Mouse (Mus musculus): ENCODE measurements around the gene Klk11.

Gene Klk11

GRCm38 (mm10) chr7:43774364-43774763 lies at the start of gene Klk11:
Klk11 (plus strand) TSS chr7:43774604.
- DNase-seq (ENCODE audit: low spot score): no peak

- peak; percentile 6 for DNase-seq (ENCODE audit: low spot score)
These were observed 26.6 kb upstream of the Klk11 start for GRCm38 (mm10) chr7:43747788-43748187.

DNA sequence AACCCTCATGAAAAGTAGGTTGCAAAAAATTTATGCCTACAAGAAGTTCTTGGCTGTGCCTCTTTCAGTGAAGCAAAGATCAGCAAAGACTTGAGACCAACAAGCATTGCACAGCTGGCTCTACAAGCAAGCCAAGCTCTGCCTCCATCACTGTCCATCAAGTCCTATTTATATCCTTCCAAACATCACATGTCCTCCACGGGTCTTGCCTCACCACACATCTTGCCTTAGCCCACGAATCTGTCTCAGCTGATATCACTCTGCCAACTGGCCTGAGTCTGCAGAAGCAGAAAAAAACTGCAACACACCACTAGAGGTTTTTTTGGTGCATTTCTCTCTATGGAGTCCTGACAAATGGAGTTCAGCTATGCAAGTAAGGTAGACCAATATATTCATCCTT lies 21.6 kb upstream of the Klk11 start:
- no peak for DNase-seq (ENCODE audit: low spot score)

- DNase-seq (ENCODE audit: low spot score): no peak
These were observed 7.9 kb upstream of the Klk11 start for GRCm38 (mm10) chr7:43766484-43766883.

- DNase-seq (ENCODE audit: low spot score): no peak
These were observed 5.8 kb upstream of the Klk11 start, which contains the start of gene Klk12 for GRCm38 (mm10) chr7:43768597-43768996. Klk12 (plus strand) TSS chr7:43768897.

GRCm38 (mm10) chr7:43769636-43770035 lies 4.8 kb upstream of the Klk11 start:
- DNase-seq (ENCODE audit: low spot score): no peak

DNA sequence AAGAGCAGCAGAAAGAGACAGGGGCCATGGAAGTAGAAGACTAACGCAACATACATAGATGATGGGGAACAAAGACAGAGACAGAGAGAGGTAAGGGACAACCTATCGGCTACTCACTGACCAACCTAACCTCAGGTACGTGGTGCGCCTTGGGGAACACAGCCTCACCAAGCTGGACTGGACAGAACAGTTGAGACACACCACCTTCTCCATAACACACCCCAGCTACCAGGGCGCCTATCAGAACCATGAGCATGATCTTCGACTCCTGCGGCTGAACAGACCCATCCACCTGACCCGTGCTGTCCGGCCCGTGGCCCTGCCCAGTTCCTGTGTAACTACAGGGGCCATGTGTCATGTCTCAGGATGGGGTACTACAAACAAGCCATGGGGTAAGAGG lies 3.7 kb upstream of the Klk11 start:
- no peak for DNase-seq (ENCODE audit: low spot score)

GRCm38 (mm10) chr7:43771916-43772315 lies 2.5 kb upstream of the Klk11 start:
- DNase-seq (ENCODE audit: low spot score): no peak

DNA sequence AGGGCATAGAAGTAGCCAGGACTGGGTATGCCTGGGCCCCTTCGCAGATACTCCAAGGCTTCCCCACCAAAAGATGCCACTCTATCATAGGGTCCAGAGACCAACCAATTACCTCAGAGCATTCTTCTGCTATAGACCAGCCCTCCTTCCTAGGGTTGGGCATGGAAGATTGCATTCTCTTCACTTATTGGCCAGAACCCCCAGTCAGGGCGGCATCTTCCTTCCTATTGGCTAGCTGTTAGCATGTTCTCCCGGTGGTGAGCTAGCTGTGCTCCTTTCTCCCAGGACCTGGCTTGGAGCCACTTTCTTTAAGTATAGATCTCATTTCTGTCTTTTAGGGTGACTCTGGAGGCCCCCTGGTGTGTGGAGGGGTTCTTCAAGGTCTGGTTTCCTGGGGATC lies 1.5 kb upstream of the Klk11 start:
- DNase-seq (ENCODE audit: low spot score): no peak

GRCm38 (mm10) chr7:43774802-43775201 lies 398 bp downstream of the Klk11 start:
- DNase-seq (ENCODE audit: low spot score): no peak

- DNase-seq (ENCODE audit: low spot score): no peak
These were observed 1.1 kb downstream of the Klk11 start for GRCm38 (mm10) chr7:43775311-43776057.

- DNase-seq (ENCODE audit: low spot score): no peak
These were observed 2.1 kb downstream of the Klk11 start for GRCm38 (mm10) chr7:43776506-43776905.

DNA sequence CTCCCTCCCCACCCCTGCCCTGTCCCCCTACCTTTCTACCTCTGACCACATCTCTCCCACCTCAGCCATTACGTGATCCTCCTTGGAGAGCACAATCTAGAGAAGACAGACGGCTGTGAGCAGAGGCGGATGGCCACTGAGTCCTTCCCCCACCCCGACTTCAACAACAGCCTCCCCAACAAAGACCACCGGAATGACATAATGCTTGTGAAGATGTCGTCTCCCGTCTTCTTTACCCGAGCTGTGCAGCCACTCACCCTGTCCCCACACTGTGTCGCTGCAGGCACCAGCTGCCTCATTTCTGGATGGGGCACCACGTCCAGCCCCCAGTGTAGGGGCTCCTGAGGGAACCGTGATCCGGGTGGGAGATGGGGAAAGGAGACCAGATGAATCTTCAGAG lies 3.0 kb downstream of the Klk11 start:
- DNase-seq (ENCODE audit: low spot score): no peak

GRCm38 (mm10) chr7:43778176-43778970 lies 4.0 kb downstream of the Klk11 start:
- peak; percentile 2 for DNase-seq (ENCODE audit: low spot score)

GRCm38 (mm10) chr7:43780241-43780640 lies 5.8 kb downstream of the Klk11 start:
- no peak for DNase-seq (ENCODE audit: low spot score)

DNA sequence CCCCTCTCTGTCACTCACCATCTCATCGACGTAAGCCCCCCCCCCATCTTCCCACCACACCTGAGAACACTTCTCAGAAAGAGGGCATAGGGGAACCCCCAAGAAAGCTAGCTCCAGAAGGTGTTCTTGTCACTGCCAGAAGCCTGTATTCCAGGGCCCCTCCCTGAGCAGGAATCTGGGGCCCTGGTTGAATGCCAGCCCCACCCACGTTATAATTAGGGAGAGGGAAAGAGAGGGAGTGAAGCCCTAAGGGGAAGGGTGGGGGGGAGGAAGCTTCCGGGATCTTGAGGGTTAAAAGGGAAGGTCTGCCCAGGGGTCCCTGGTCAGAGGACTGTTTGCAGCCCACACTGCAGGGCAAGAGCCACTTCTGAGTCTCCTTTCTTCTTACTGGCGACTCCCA lies 6.3 kb downstream of the Klk11 start, which contains the start of gene Klk10:
Klk10 (plus strand) TSS at position 290 of the 400 bp plus-strand sequence.
- no peak for DNase-seq (ENCODE audit: low spot score)

- DNase-seq (ENCODE audit: low spot score): no peak
These were observed 7.1 kb downstream of the Klk11 start for GRCm38 (mm10) chr7:43781541-43781940.

DNA sequence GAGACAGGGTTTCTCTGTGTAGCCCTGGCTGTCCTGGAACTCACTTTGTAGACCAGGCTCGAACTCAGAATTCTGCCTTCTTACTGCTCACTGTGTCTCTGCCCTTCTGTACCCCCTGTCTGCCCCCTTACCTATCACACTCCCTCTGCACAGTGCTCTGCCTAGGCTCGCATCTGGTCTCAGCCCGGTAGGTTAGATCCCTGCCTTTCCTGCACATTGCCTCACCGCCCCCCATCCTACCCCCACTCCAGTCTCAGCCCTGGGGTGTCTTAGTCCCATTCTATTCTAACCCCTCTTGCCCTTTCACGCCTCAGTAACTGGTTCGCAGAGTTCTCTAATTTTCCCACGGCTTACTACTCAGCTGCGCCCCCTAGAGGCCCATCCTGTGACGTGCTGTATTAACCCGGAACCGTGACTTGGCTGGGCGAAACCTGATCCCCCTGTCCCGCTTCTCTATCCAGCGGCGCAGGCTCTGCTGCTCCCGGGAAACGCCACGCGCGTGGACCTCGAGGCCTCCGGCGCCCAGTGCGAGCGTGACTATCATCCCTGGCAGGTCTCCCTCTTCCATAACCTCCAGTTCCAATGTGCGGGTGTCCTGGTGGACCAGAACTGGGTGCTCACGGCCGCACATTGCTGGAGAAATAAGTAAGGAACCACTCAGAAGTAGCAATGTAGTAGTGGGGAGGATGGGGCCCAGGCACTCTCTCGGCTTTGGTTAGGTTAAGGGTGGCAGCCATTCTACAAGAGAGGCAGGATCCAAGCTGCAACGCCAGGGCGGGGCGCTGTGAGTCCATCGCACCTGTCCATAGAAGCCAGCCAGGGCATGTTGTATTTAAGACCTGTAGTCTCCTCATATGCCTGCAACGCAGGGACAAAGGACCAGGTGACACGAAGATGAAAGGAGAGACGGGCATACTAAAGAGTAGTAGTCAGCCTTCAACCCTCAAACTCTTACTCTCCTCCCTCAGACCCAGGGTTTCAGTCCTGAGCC lies 8.2 kb downstream of the Klk11 start:
- DNase-seq (ENCODE audit: low spot score): peak; percentile 87

GRCm38 (mm10) chr7:43785286-43785685 lies 10.9 kb downstream of the Klk11 start:
- peak; percentile 38 for DNase-seq (ENCODE audit: low spot score)

DNA sequence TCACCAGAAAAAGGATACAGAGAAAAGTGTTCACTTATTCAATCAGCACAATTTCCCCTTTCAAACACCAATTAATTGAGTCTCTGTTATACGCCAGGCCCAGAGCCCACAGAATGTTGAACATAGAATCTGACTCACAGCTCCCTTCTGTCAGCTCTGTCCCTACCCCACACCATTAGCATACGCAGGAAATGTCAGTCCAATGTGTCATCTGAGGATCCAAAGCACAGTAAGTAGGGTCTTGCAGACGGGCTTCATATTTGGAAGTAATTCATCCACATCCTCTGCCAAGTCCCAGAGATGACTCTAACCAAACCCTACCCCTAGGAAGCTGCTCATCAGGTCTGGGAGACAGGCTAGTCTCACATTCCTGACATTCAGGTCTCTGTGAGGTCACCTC lies 13.7 kb downstream of the Klk11 start:
- DNase-seq (ENCODE audit: low spot score): no peak

DNA sequence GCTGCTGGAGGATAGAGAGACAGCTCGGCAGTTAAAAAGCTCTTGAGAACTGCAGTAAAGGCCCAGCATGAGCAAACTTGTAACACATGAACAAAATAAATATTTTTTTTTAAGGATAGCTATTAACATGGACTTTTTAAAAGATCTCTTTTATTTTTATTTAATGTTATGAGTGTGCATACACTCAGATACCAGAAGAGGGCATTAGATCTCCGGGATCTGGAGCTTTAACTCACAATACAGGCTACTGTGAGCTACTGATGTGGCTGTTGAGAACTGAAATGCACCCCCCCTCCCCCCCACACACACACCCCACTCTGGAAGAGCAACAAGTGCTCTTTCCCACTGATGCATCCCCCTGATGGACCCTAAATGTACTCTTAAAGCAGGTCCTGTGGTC lies 14.9 kb downstream of the Klk11 start:
- no peak for DNase-seq (ENCODE audit: low spot score)

DNA sequence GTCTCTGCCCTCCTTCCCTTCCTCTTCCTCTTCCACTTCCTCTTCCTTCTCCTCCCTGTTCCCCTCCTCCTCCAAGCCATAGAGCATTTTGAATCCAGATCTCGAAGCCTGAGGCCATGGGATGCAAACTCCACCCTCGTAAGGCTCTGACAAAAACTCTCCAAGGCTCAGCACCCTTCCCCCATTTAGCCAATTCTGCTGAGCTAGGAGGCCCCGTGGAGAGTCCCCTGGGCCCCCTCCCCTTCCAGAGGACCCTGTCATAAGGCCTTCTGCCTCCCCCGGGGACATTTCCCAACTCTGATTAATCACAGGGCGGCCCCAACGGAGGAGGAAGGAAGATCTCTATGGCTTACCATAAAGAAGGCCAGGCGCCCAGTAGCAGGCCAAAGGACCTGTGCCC lies 17.2 kb downstream of the Klk11 start, which contains the start of gene Klk9:
Klk9 (plus strand) TSS at position 301 of the 400 bp plus-strand sequence.
- no peak for DNase-seq (ENCODE audit: low spot score)
